Mouse (Mus musculus) lung, postnatal 0 days (tissue): ENCODE measurements around the gene Ppp2r2c.

Source experiments
- CTCF ChIP-seq: IDR thresholded peaks from 2 replicates; pipeline ENCODE4 v1.5.1; 2016; ENCODE audit warnings: antibody characterized with exemption, mild to moderate bottlenecking
- EP300 ChIP-seq: IDR thresholded peaks from 2 replicates; pipeline ENCODE4 v1.6.1; 2016; ENCODE audit warnings: antibody characterized with exemption, mild to moderate bottlenecking, control low read depth

- TF ChIP-seq EP300, result no peak
- TF ChIP-seq CTCF, result no peak
Observed at GRCm38 (mm10) chr5:36979001-36979400, 110.7 kb downstream of the Ppp2r2c start.
